Mouse (Mus musculus): Measurements from ENCODE around the gene Bcl10. TPM values are rescaled to one million over a fixed set of nuclear protein-coding genes. Genes with fewer than 3 reads are reported as not detected.
"Not testable (repeated sequence)": the region's sequence is repeated elsewhere in the genome, so short reads cannot be mapped to it uniquely, and the experiment has no call there.

Bcl10 gene
- total RNA-seq (2015) (41.2 and 43.6 TPM in 2 replicates), total RNA-seq (2017) (33.8 and 39.0 TPM in 2 replicates)

DNA sequence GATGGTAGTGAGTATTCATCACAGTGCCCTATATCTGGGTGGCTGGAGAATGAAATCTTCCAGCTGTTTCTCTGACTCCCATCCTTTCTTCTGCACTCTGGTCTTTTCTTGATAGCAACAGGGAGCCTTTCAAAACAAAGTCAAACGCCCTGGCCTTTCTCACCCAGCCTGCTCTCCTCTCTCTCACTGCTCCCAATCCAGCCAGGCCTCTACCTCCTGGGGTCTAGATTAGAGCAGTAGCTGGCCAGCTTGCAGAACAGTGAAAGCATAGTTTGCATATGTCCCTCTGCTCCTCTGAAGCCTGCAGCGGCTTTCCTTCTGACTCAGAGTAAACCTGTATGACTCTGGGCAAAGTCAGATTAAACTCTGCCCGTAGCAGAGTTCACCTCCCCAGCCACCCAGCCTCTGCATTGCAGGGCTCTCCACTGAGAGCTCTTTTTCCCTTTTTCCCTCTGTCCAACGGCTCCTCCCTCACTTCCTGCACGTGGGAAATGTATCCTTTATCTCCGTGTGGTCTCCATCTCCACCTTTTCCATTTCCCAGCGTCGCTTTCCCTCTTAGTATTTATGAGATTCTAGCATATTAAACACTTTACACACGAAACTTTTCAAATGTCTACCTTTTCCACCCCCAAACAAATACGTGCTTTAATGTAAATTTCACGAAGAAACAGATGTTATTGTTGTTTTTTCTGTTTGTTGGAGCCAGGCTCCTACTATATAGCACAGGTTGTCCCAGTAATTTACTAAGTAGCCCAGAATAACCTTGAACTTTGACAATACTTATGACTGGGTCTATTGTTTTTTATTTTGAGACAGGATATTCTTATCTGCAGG, at the start of gene Bcl10:
TSS of gene Bcl10 (plus strand) at position 786 of the 836 bp plus-strand sequence.
- ATAC-seq (replicated peaks; ENCODE audit: poor library complexity): no peak

DNA sequence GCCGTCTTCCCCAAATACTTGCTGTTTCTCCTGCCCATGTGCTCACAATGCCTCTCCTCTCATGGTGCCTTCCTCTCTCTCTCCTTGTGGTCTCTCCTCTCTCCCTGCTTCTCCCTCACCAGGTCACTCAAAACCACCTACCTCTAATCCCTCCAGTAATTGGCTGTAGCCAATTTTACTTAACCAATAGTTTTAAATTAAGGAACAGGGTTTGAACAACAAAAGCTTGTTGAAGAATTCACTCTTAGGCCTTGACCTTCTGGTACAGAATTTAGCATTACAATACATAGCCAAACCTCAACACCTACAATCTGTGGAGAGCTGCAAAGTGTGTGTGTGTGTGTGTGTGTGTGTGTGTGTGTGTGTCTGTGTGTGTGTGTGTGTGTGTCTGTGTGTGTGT, 49.3 kb upstream of the Bcl10 start:
- ATAC-seq (replicated peaks; ENCODE audit: poor library complexity): no peak

DNA sequence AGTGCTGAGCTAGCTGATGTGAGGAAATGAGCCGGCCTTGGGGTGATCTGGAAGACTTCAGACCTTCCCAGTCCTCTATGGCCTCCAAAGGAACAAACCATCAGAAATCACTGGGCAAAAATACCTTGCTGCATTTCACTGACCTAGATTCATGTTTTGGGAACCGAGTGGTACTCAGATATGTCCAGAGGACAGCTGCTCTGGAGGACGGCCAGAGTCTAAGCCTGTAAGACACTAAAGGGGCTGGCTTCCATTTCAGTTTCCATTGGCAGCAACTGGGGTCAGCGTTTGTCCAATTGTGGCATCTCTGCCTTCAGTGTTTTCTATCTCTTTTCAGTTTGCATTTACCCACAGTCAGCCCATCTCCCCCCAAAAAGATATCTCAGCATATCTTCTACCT, 48.5 kb upstream of the Bcl10 start:
- no peak for ATAC-seq (replicated peaks; ENCODE audit: poor library complexity)

DNA sequence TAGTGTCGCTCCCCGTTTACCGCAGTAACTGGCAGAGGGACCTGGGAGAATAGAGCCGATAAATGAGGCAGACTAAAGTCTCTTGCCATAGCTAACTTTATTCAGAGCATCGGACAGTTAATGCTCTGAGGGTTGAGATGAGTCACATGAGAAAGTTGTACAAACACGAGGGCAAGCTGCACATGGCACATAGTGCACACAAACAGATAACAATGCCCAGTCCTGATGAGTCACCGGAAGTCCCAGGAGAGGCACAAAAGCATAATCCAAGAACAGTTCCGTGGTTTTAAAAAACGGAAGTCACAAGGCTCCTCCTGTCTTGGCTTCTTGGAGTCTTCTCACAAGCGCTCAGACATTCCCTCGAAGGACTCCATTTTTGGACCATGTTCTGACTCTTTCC, 46.5 kb upstream of the Bcl10 start:
- ATAC-seq (replicated peaks; ENCODE audit: poor library complexity): no peak

DNA sequence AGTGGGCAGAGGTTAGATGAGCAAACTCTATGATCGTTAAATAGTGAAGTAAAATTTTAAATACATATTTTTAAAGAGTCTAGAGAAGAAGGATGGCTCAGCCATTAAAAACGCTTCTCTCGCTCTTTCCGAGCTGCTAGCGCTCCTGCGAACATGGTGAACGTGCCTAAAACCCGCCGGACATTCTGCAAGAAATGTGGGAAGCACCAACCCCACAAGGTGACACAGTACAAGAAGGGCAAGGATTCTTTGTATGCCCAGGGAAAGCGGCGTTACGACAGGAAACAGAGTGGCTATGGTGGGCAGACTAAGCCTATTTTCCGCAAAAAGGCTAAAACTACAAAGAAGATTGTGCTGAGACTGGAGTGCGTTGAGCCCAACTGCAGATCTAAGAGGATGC, 43.7 kb upstream of the Bcl10 start:
- ATAC-seq (replicated peaks; ENCODE audit: poor library complexity): not testable (repeated sequence)

DNA sequence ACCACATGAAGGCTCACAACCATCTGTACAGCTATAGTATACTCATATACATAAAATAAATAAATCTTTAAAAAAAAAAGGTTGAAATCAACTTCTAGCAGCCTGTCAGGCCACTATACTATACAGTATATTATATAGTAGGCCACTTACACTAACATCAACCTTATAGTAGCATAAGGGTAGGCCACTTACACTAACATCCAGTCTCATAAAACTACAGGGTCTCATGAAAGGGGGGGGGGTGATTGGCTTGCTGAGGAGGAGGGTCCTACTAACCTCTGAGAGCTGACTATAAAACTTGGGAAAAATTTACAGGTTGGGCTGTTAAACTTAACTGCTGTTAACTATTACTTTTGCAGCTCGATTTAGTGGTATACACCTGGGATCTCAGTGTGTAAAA, 42.3 kb upstream of the Bcl10 start:
- ATAC-seq (replicated peaks; ENCODE audit: poor library complexity): no peak

DNA sequence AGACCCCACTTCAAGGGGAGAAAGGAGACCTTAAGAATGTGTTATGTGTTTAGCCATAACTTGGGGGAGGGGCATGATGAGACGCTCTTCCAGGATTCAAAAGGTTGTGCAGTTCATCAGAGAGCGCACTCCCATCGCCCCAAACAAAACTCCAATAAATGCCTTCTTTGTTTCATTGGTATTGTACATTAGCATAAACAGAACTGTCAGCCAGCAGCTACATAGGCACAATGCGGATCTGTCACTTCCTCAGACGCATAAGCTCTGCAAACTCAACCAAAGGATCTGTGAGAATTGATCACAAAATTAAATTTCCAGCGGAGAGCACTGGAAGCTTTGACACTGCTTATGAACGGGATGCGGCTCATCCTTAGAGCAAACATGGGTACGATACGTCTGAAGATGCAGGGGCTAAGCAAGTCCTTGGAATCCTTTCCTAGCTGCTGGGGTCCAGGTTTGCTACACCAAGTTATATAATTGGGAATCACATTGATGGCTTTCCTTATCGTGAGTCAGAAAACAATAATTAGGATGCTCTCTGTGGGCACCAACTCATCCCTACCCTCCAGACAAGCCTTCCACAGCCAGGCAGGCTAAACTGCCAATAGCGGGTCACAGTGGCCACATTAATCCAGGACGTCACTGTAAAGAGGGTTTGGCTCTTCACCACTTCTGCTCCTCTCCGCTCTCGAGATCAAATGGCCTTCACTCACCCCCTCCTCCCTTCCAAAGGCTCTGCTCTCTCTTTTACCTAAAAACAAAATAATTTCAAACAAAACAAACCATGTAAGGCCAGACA, 40.3 kb upstream of the Bcl10 start:
- no peak for ATAC-seq (replicated peaks; ENCODE audit: poor library complexity)

DNA sequence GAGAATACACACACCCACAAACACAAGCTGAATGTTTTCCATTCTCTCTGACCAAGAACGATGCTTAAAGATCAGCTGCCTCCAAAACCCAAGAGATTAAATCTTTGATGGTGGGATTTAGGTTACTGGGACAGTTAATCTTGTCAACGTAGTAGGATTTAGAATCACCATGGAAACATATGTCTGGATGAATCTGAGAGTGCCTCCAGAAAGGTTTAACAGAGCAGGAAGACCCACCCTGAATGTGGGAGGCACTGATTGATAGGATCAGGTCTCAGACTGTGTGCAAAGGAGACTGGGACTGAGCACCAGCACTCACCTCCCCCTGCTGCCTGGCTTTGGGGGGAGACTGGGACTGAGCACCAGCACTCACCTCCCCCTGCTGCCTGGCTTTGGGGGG, 39.4 kb upstream of the Bcl10 start:
- no peak for ATAC-seq (replicated peaks; ENCODE audit: poor library complexity)

DNA sequence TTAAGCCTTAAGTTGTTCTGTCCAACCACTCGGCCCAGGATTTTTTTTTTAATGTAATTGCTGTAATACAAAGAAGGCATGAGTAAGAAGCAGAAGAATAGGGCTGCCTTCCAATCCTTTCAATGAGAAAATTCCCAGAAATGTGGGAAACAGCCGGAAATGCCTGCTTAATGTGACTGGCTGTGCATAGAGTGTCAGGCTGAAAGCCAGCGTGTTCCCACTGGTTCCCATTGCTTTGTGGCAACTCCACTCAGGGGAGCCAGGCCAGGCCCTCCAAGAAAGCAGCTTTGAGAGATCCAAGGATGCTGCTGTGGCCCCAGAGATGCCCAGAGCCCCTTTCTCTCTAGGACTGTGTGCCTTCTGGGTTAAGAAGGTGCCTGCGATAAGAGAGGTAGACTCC, 37.2 kb upstream of the Bcl10 start:
- ATAC-seq (replicated peaks; ENCODE audit: poor library complexity): no peak

DNA sequence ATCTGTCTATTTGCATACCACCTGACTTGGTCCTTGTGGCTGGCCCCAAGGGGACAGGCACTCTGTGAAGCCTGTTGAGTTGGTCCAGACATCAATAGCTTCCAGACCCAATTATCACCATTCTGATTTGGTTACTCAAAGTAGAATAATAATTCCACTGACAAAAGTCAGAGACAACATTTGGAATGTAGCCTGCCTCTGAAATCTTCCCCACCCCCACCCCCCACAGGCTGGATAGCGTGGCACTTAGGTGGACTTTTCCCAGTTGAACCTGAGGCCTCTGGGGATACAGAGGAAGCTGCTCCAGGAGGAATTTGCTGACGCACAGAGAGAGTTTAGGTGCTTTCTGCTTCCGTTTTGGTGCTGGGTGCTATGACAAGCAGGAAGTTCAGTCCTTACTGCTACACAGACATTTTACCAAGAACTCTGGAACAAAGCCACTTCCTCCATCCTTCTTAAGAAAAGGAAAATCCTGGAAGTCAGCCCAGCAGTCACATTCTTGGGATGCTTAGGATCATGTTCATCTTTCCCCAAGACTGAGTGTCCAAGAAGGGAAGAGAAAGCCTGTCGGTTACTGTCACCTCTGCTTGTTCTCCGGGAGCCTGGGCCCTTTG, 36.6 kb upstream of the Bcl10 start:
- ATAC-seq (replicated peaks; ENCODE audit: poor library complexity): no peak

DNA sequence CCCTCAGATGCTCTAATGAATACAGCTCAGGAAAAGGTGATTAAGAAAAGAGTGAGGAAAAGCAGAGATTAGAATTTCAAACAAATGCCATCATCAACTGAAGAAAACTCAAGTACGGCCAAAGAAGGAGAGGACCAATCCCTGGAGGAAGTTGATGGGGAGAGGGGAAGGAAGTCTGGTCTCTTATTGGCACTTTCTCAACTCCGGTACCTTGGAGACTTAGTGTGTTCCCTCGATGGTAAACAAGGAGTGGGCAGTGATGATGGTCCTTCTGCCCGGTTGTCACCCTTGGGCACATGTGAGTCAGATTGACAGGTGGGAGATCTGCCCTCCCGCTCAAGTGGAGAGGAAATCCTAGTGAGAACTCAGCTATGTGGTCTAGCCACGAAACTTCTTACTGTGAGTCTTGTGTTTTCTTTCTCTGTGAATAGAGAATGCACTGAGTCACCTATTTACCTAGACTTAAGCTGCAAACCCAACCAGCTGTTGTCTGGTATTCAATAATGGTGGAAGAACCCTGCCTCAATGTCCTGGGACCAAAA, 35.1 kb upstream of the Bcl10 start:
- no peak for ATAC-seq (replicated peaks; ENCODE audit: poor library complexity)

DNA sequence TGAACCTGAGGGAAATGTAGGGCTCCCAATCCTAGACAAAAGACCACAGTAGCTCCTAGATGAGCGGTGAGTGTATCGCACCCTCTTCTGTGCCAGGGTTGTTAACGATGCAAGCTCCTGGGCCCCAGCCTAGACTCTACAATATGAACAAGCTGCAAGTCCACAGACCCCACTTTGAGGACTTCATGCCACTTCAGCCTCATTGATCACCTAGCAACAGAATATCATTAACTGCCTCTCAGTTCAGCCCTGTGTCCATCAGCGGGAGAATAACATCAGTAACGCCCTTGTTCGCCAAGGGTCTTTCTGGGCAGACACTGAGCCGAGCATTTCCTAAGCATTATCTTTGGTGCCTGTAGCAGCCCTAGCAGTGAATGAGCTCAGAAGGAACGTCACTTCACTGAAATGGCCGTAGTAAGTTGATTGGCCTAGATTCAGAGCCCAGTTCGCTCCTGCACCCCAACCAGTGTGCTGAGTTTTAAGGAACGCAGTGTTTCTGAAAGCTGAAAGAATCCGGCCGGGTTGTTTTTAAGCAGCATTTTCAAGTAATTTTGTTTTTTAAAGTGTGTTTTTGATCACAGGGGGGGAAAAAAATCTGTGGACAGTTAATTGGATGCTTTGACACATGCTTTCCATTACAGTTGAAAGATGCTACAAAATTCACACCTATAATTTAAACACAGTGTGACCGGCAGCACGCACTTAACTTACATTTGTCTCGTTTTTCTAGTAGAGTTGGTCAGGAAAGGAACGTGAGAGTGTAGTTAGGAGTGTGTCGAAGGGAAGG, 32.1 kb upstream of the Bcl10 start:
- no peak for ATAC-seq (replicated peaks; ENCODE audit: poor library complexity)

DNA sequence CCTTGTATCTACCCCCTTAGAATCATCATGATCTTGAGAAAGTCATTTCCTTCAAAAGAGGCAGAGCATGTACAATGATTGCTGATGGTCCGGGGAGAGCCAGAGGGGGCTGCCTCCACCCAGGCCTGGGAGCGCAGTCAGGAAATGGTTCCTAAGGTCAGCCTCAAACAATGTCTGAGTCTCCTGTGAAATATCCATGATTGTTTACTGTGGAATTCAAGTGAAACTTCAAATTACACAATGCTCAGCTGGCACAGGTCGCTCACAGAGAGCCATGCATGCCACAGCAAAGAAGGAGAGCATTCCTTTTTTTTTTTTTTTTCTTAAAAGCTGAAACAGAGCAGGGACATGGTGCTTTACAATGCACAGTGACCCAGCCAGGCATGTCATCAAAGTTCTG, 30.2 kb upstream of the Bcl10 start:
- no peak for ATAC-seq (replicated peaks; ENCODE audit: poor library complexity)

DNA sequence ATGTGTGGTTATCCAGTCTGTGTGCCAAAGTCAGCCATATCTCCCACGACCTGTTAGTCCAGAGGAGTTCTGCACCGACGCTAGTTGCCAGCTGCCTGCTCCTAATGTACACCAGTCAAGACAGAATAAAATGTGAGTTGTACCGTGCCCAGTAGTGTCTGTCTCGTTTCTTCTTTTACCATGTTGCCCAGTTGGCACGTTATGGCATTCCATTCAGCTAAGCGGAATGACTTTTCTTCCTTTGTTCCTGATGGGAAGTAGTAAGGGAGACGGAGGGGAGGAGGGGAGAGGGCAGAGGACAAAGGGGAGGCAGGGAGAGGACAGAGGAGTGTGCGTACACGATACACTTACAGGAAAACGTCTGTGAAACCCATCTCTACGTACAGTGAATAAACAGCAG, 28.5 kb upstream of the Bcl10 start:
- no peak for ATAC-seq (replicated peaks; ENCODE audit: poor library complexity)

DNA sequence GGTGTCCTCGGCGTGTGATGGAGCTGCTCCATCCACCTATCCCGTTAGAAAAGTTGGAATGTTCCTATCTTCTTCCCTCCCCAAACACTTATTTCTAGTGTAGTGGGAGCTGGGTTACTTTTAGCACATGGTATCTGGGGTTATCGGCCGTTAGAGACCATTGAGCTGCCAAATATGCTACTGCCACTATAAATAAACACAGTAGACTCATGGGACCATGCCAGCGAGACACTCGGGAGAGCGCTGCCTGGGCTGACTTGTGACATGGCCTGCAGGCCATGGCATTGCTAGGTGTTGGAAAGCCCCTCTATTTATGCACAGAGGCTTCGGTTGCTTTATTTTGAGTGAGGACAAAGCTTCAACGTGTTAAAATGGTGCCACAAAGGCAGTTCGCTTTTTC, 24.9 kb upstream of the Bcl10 start:
- no peak for ATAC-seq (replicated peaks; ENCODE audit: poor library complexity)

DNA sequence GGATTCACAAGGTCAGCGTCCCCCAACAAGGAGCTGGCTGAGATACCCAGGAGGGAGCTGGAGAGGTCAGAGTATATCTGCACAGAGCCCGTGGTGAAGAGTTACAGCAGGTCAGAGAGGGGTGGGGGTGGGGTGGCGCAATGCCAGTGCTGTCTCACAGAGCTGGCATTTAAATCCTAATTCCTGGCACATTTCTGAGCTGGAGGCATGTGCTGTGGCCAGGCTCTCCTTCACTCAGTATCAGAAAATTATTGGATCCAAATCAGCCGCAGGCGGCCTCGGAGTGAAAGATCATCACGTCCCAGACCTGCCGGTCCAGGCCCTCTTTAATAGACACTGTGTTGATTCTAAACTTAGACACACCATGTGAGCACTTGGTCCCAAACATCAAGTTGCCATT, 22.8 kb upstream of the Bcl10 start:
- ATAC-seq (replicated peaks; ENCODE audit: poor library complexity): no peak

DNA sequence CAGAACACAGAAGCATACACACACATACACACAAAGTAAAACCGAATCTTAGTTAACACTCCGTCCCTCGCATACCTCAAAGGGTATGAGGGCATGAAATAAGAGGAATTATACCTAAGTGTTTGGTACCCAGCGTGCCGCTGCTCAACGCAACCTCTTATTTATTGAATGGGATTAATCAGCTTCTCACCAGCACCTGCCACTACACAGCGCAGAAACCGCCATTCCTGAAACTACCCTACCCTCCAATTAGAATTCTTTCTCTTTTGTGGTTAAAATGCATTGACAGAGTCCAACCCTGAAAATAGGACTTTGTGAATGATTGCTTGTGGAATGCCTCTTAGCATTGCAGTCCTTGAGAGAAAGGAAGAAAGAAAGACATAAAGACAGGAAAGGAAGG, 19.1 kb upstream of the Bcl10 start:
- ATAC-seq (replicated peaks; ENCODE audit: poor library complexity): no peak

DNA sequence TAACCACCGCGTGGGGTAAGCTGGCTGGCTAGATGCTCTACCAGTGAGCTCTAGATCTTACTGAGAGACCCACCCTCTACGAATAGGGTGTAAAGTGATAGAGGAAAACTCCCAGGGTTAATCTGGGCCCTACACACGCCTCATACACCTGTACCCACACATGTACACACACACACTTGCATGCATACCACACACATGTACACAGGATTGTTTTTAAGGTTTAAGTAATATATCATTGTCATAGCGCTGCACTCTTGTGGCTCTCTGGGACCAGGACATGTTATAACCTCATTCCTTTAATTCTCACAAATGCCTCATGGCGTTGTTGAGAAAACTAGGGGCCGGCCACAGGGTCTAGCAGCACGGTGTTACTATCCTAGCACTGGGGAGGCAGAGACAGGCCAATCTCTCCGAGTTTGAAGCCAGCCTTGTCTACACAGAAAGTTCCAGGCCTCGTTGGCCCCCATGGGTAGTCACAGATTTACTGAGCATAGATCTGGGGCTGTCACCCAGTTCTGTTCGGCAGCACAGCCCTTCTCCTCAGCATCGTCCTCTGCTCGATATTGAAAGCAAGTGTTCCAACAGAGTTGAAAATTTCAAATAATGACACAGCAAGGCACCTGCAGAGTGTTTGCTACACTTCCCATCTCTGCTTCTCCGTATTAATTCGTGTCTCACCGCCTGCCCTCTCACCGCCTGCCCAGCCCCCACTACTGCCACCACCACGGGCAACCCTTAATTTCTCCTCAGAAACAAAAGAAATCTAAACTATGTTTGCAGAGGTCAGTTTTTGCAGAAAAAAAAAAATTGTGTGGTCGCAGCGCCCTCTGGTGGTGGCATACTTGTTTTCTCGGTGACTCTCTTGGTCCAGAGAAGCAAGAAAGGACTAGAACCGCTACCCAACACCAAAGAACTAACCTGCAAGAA, 17.5 kb upstream of the Bcl10 start:
- peak; percentile 80 for ATAC-seq (replicated peaks; ENCODE audit: poor library complexity)

DNA sequence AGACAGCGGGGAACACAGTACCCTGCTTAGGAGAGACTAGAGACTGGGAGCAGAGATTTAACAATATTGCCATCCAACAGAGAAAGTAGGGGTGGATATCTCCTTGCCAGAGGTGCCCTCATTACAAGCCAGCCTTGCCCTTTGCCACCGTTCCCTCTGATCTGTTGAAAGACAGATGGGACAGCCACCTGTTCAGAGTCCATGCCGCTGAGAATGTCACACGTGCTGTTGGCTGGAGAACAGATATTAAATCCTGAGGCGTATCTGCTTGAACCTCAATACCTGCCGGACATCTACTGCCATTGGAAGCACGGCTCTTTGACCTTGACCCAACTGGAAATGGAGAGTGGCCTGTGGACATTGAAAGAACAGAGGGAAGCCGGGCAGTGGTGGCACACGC, 16.0 kb upstream of the Bcl10 start:
- no peak for ATAC-seq (replicated peaks; ENCODE audit: poor library complexity)

DNA sequence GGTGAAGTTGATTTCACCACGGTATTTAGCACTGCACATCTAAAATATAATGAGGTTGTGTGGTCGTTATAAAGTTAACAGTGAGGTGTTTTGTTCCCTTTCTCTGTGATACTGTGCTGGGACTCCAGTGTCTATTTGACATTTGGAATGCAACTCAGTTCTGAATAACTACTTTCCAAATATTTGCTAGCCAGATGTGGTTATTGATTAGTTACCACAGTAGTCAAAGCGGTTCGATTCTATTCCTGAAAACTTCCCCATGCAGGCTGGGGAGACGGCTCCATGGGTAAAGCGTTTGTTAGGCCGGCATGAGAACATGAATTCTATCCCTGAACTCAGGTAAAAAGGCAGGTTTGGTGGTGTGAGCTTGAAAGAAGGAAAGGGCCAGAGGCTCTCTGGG, 10.1 kb upstream of the Bcl10 start:
- ATAC-seq (replicated peaks; ENCODE audit: poor library complexity): no peak
